Mouse (Mus musculus) erythroblast, adult 5-6 weeks (primary cell): ENCODE measurements around the gene Neurog2. TPM values are rescaled to one million over a fixed set of nuclear protein-coding genes. Genes with fewer than 3 reads are reported as not detected.

ENCODE experiments used
- ATAC-seq: replicated peaks from 2 replicates; pipeline ENCODE4 v1.8.0; 2016; ENCODE audit warnings: moderate number of reproducible peaks, mild to moderate bottlenecking, moderate TSS enrichment, inconsistent platforms; ENCODE audit not compliant: poor library complexity, low FRiP score, severe bottlenecking
- total RNA-seq, 2 experiments: library from RNA; stranded (forward) in 1 of 2; stranded (reverse) in 1 of 2; fragments of 150-400 nt in 1 of 2; fragments of 200-764, 138-1000 nt in 1 of 2; gene quantifications; 2 replicates each; pipeline versions ENCODE4 v1.2.3 to v1.2.4; 2015 to 2017; ENCODE audit warnings: low replicate concordance in 2 of 2

Neurog2 gene
- total RNA-seq, 2 experiments from 2014 or later = not detected

- no peak for ATAC-seq
Measured at GRCm38 (mm10) chr3:127640762-127641700, 8.1 kb downstream of the Neurog2 start.

DNA sequence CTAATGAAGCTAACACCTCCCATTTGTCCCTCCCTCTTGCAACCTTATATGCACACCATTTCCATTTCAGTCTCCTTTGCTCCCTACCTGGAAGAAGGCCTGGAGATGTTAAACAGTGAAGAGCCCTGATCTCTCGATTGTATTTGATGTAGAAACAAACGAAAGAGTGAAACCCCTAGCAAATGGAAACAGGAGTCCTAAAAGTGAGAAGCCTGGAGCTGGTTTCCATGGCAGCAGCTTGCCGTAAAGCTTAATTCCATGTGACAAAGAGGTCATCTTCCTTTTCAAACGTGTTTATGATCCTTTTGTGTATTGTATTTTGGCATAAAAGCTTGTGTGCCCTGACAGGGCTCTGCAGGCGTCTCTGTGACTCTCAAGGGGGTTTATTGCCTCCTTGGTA is 9.3 kb downstream of the Neurog2 start:
- no peak for ATAC-seq

GRCm38 (mm10) chr3:127646156-127646825 is 13.4 kb downstream of the Neurog2 start:
- no peak for ATAC-seq

DNA sequence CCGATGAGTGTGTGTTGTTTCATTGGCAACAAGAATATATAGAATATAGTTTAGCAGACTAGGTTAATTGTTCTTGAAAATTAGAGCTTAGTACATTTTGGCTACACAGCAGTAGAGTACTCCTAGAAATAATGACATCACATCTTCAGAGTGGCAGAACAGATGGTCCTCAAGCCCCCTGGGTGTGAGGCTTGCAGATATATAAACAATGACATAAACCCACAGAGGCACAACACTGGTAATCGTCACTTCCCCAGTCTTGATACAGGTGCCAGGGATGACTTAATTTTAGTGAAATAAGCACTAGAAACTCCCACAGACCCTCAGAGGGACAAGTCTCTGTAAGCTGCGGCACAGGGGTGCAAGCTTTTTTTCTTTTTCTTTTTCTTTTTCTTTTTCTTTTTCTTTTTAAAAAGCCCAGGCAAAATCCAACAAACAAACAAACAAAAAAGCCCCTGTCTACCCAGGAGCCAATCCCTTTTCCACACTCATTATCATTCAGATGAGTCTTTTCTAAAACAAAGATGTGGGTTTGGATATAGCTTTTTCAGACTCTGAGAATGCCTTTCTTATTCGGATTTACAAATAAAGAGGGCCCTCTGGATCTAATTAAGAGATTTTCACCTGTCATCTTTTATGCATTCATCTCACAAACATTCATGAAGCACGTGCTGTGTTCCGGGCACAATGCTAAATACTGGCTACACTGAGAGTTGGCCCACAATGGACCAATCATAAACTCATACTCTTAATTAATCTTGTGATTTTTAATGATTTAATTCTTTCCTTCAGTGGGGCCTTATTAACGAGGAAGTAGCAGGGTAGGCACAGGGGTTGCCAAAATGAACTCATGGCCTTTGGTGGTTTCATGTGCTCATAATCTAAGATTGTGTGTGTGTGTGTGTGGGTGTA is 19.1 kb downstream of the Neurog2 start:
- ATAC-seq = no peak

GRCm38 (mm10) chr3:127660712-127661111 is 27.8 kb downstream of the Neurog2 start:
- no peak for ATAC-seq

- no peak for ATAC-seq
Measured at GRCm38 (mm10) chr3:127661646-127662531, 29.0 kb downstream of the Neurog2 start.

- no peak for ATAC-seq
Measured at GRCm38 (mm10) chr3:127679703-127680102, 46.8 kb downstream of the Neurog2 start.

Other genes with a start within 250 kb of the Neurog2 start
- 0.63 TPM in 1 of 2 replicates, not detected in the other for gene Ank2, start 133.8 kb upstream of the Neurog2 start, total RNA-seq (2015; ENCODE audit: low replicate concordance)
- 0.34 and 2.6 TPM in 2 replicates for gene Ank2, start 133.8 kb upstream of the Neurog2 start, total RNA-seq (2017; ENCODE audit: low replicate concordance)
- gene Larp7, start 79.8 kb upstream of the Neurog2 start, total RNA-seq (2015; ENCODE audit: low replicate concordance) = 13.0 and 13.3 TPM in 2 replicates
- gene Larp7, start 79.8 kb upstream of the Neurog2 start, total RNA-seq (2017; ENCODE audit: low replicate concordance) = 30.0 and 41.0 TPM in 2 replicates
- gene Zgrf1, start 79.6 kb upstream of the Neurog2 start, total RNA-seq (2015; ENCODE audit: low replicate concordance) = 8.8 and 11.7 TPM in 2 replicates
- gene Zgrf1, start 79.6 kb upstream of the Neurog2 start, total RNA-seq (2017; ENCODE audit: low replicate concordance) = 18.0 and 22.7 TPM in 2 replicates
- gene Alpk1, start 147.4 kb downstream of the Neurog2 start, total RNA-seq (2015; ENCODE audit: low replicate concordance) = 1.5 and 2.9 TPM in 2 replicates
- 2.9 and 3.0 TPM in 2 replicates for gene Alpk1, start 147.4 kb downstream of the Neurog2 start, total RNA-seq (2017; ENCODE audit: low replicate concordance)
- 80.5 and 102 TPM in 2 replicates for gene Tifa, start 156.7 kb downstream of the Neurog2 start, total RNA-seq (2015; ENCODE audit: low replicate concordance)
- gene Tifa, start 156.7 kb downstream of the Neurog2 start, total RNA-seq (2017; ENCODE audit: low replicate concordance) = 77.4 and 87.0 TPM in 2 replicates
- 11.9 and 22.4 TPM in 2 replicates for gene Ap1ar, start 204.4 kb downstream of the Neurog2 start, total RNA-seq (2015; ENCODE audit: low replicate concordance)
- gene Ap1ar, start 204.4 kb downstream of the Neurog2 start, total RNA-seq (2017; ENCODE audit: low replicate concordance) = 31.9 and 51.7 TPM in 2 replicates